Mouse (Mus musculus): ENCODE results near the gene Elavl2.

DNA sequence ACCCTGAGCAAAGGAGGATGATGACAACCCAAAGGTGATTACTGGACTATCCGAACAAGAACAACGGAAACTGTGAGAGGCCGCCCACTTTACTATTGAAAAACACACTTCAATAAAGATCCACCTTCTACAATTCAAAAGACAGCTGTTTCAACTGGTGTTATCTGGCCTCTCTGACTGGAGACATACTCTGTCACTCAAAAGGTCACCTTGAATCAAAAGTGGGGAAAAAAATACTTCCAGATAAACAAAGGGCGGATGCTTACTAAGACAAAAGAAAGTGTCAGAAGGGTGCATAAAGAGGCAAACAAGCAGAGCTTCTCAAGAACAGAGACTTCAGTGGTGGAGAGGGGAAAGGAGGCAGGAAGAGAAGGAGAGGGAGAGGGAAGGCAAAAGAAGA, 66.4 kb downstream of the Elavl2 start:
- TF ChIP-seq CTCF (IDR thresholded peaks at IDR 0.05; ENCODE audit: insufficient read depth, low read depth, low read length) (no peak), POLR2A (IDR thresholded peaks at IDR 0.05; ENCODE audit: insufficient read depth, low read depth, low read length) (no peak)

Measured in olfactory bulb, adult 2 months (tissue).